Mouse (Mus musculus): Measurements from ENCODE around the gene Ski. TPM values are rescaled to one million over a fixed set of nuclear protein-coding genes. Genes with fewer than 3 reads are reported as not detected.
"Not testable (repeated sequence)": the region's sequence is repeated elsewhere in the genome, so short reads cannot be mapped to it uniquely, and the experiment has no call there.

The Ski gene
- 10 to 100 TPM; 48.6 to 50.2 TPM for total RNA-seq (2021)
- long read RNA-seq, experiment 1, full-length matches to known transcripts: 14 of 44 reads
- long read RNA-seq, experiment 1, partial matches to known transcripts: 2 of 44 reads
- long read RNA-seq, experiment 1, other reads (novel, unspliced or antisense): 28 of 44 reads
- long read RNA-seq, experiment 2, full-length matches to known transcripts: 5 of 22 reads
- long read RNA-seq, experiment 2, partial matches to known transcripts: 3 of 22 reads
- long read RNA-seq, experiment 2, other reads (novel, unspliced or antisense): 14 of 22 reads

- no peak for DNase-seq
Measured at GRCm38 (mm10) chr4:155222552-155222840, at the start of gene Ski. Gene Ski (minus strand): TSS chr4:155222592.

GRCm38 (mm10) chr4:155268382-155268781 is 46.0 kb upstream of the Ski start:
- DNase-seq: peak; percentile 63 to 81

- peak; percentile 26 to 43 for DNase-seq
Measured at GRCm38 (mm10) chr4:155267639-155268175, 45.3 kb upstream of the Ski start.

- DNase-seq: no peak
Measured at GRCm38 (mm10) chr4:155267047-155267543, 44.7 kb upstream of the Ski start.

- DNase-seq: no peak
Measured at GRCm38 (mm10) chr4:155264521-155265321, 42.3 kb upstream of the Ski start.

GRCm38 (mm10) chr4:155252253-155252652 is 29.9 kb upstream of the Ski start:
- no peak for DNase-seq

- DNase-seq: no peak
Measured at GRCm38 (mm10) chr4:155251147-155251546, 28.8 kb upstream of the Ski start.

- peak; percentile 29 to 56 for DNase-seq
Measured at GRCm38 (mm10) chr4:155250361-155251117, 28.1 kb upstream of the Ski start.

- DNase-seq: peak; percentile 92 to 96
Measured at GRCm38 (mm10) chr4:155249648-155250351, 27.4 kb upstream of the Ski start, which contains the start of gene Faap20. Gene Faap20 (plus strand): TSS chr4:155249802.

- peak; percentile 95 to 98 for DNase-seq
Measured at GRCm38 (mm10) chr4:155249257-155249647, 26.9 kb upstream of the Ski start.

- DNase-seq: not testable (repeated sequence)
Measured at GRCm38 (mm10) chr4:155248054-155248453, 25.7 kb upstream of the Ski start.

GRCm38 (mm10) chr4:155246691-155247105 is 24.3 kb upstream of the Ski start:
- no peak for DNase-seq

- no peak for DNase-seq
Measured at GRCm38 (mm10) chr4:155245770-155246492, 23.5 kb upstream of the Ski start.

- no peak for DNase-seq
Measured at GRCm38 (mm10) chr4:155243233-155243632, 20.8 kb upstream of the Ski start.

- peak in 1 of 2 experiments; percentile 39 for DNase-seq
Measured at GRCm38 (mm10) chr4:155242292-155242691, 19.9 kb upstream of the Ski start.

- no peak for DNase-seq
Measured at GRCm38 (mm10) chr4:155241789-155242188, 19.4 kb upstream of the Ski start.

GRCm38 (mm10) chr4:155239494-155239893 is 17.1 kb upstream of the Ski start:
- no peak for DNase-seq

GRCm38 (mm10) chr4:155238276-155238675 is 15.9 kb upstream of the Ski start:
- peak; percentile 64 to 80 for DNase-seq

- no peak for DNase-seq
Measured at GRCm38 (mm10) chr4:155236737-155237385, 14.5 kb upstream of the Ski start.
